Mouse (Mus musculus) testis, adult 2 months (tissue): ENCODE data around the gene Lrwd1.

Experiments used
- CTCF ChIP-seq: fragments of 200-500 bp; IDR thresholded peaks from 2 replicates; pipeline ENCODE4 v1.5.1; 2012; ENCODE audit warnings: low read depth, mild to moderate bottlenecking, inconsistent platforms, low read length, moderate library complexity; ENCODE audit not compliant: control insufficient read depth, insufficient read depth, insufficient replicate concordance
- POLR2A ChIP-seq: fragments of 200-500 bp; IDR thresholded peaks from 2 replicates; pipeline ENCODE4 v1.6.1; 2012; ENCODE audit warnings: low read depth, mild to moderate bottlenecking, inconsistent platforms, low read length, moderate library complexity; ENCODE audit not compliant: control insufficient read depth

GRCm38 (mm10) chr5:136084144-136084881 lies 51.6 kb downstream of the Lrwd1 start:
- no peak for TF ChIP-seq POLR2A
- TF ChIP-seq CTCF: no peak
